Mouse (Mus musculus) hindbrain, postnatal 0 days (tissue): ENCODE results near the gene Gm13287. TPM values are rescaled to one million over a fixed set of nuclear protein-coding genes. Genes with fewer than 3 reads are reported as not detected.
"Not testable (repeated sequence)": the region's sequence is repeated elsewhere in the genome, so short reads cannot be mapped to it uniquely, and the experiment has no call there.

Source experiments
- ATAC-seq: fragments of 200-750 bp; cut with Nextera tagmentation; 2 replicates; pipeline ENCODE4 v1.8.0; 2017; ENCODE audit warnings: mild to moderate bottlenecking, moderate TSS enrichment, moderate library complexity
- DNase-seq: peaks from one replicate; pipeline ENCODE4 v3.0.0-alpha.2; 2015; ENCODE audit warnings: low spot score
- H3K27ac ChIP-seq: fragments of 300-500 bp; sonication (generic); 2 replicates; pipeline ENCODE4 v1.5.1; 2014; ENCODE audit warnings: mild to moderate bottlenecking
- H3K27me3 ChIP-seq: fragments of 300-500 bp; sonication (generic); 2 replicates; pipeline ENCODE4 v1.6.1; 2014; ENCODE audit warnings: low read length, mixed read lengths; ENCODE audit not compliant: insufficient read depth
- H3K36me3 ChIP-seq: fragments of 300-500 bp; sonication (generic); 2 replicates; pipeline ENCODE4 v1.6.1; 2014; ENCODE audit warnings: low read length, mixed read lengths; ENCODE audit not compliant: insufficient read depth
- H3K4me1 ChIP-seq: fragments of 300-500 bp; sonication (generic); 2 replicates; pipeline ENCODE4 v1.6.1; 2014; ENCODE audit warnings: antibody characterized with exemption, low read length, mixed read lengths; ENCODE audit not compliant: insufficient read depth
- H3K4me2 ChIP-seq: fragments of 300-500 bp; sonication (generic); 2 replicates; pipeline ENCODE4 v1.6.1; 2014; ENCODE audit warnings: low read depth, mild to moderate bottlenecking, low read length, moderate library complexity, mixed read lengths
- H3K4me3 ChIP-seq: fragments of 300-500 bp; sonication (generic); 2 replicates; pipeline ENCODE4 v1.5.1; 2014; ENCODE audit warnings: low read length
- H3K9ac ChIP-seq: fragments of 300-500 bp; sonication (generic); replicated peaks from 2 replicates; pipeline ENCODE4 v1.6.1; 2014; ENCODE audit warnings: mild to moderate bottlenecking, low read length, moderate library complexity, mixed read lengths
- H3K9me3 ChIP-seq: fragments of 300-500 bp; sonication (generic); 2 replicates; pipeline ENCODE4 v1.6.1; 2016; ENCODE audit warnings: low read length, mixed read lengths
- CTCF ChIP-seq: IDR thresholded peaks from 2 replicates; pipeline ENCODE4 v1.5.1; 2016; ENCODE audit warnings: antibody characterized with exemption, control low read depth, low read depth
- WGBS: fragments of 180-500 bp; shearing (Covaris S2); extraction: QIAGEN DNeasy Blood & Tissue Kit; methylation state at CpG from one replicate; pipeline ENCODE4 v1.1.7; 2014; 5-methylcytosine and 5-hydroxymethylcytosine counted together
- polyA plus RNA-seq: library from polyadenylated mRNA; unstranded; fragments of >200 nt; fragmentation: Nextera tagmentation; extraction: Ambion mirVana; gene quantifications from 2 replicates; pipeline ENCODE4 v1.2.1, GENCODE M21; 2015
- total RNA-seq: library from RNA; depleted of rRNA; stranded (reverse); fragments of >200 nt; gene quantifications from 2 replicates; pipeline ENCODE4 v1.2.3, GENCODE M21; 2014

The Gm13287 gene
- total and polyA plus RNA-seq, 2 experiments from 2014 or later: not detected

GRCm38 (mm10) chr4:88815928-88816327, 12.9 kb downstream of the Gm13287 start, which contains the start of gene Ifna7:
Ifna7 (plus strand) TSS chr4:88816228.
- Histone ChIP-seq H3K27ac (no peak within 1 kb of the TSS), H3K27me3 (no peaks in the 10 kb centered on the region), H3K9me3 (no peaks in the 10 kb centered on the region), H3K36me3 (no peaks in the 10 kb centered on the region), H3K4me3 (no peak within 1 kb of the TSS), H3K4me1 (no peaks in the 10 kb centered on the region), H3K4me2 (no peak within 1 kb of the TSS), H3K9ac (no peak within 1 kb of the TSS)
- ATAC-seq (no peak), DNase-seq (no peak)
- TF ChIP-seq CTCF: no peak
- WGBS: 67% methylated on average over 3 of the region's 3 CpGs

GRCm38 (mm10) chr4:88819659-88820058, 16.6 kb downstream of the Gm13287 start, which contains the start of gene Ifna11:
Ifna11 (plus strand) TSS chr4:88819959.
- Histone ChIP-seq H3K36me3 (no peaks in the 10 kb centered on the region), H3K4me1 (no peaks in the 10 kb centered on the region), H3K4me2 (no peak within 1 kb of the TSS), H3K27me3 (no peaks in the 10 kb centered on the region), H3K27ac (no peak within 1 kb of the TSS), H3K4me3 (no peak within 1 kb of the TSS), H3K9me3 (no peaks in the 10 kb centered on the region), H3K9ac (no peak within 1 kb of the TSS)
- 89% methylated on average over 1 of the region's 1 CpGs for WGBS
- ATAC-seq (no peak), DNase-seq (no peak)
- no peak for TF ChIP-seq CTCF

DNA sequence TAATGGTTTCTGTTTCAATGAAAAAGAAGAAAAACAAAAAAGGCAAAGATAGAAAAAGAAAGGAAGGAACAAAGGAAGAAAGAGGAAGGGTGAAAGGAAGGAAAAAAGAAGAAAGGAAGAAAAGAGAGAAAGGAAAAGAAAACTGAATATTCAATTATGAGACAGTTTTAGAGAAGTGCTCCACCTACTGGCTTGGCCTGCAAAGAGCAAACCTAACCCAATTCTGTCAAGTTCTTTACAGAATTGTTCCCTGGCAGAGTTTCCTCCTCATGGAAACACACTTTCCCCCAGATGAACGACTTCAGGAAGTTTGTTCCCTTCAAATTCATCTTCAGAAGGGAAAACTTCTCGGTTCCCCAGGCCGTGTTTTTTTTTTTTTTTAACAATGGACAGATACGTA, 19.9 kb downstream of the Gm13287 start:
- TF ChIP-seq CTCF: peak; percentile 67
- Histone ChIP-seq H3K9me3 (no peaks in the 10 kb centered on the region), H3K4me2 (no peak overlapping the region), H3K27me3 (no peaks in the 10 kb centered on the region), H3K9ac (no peak overlapping the region), H3K36me3 (no peaks in the 10 kb centered on the region), H3K27ac (no peak overlapping the region), H3K4me3 (no peak overlapping the region), H3K4me1 (no peaks in the 10 kb centered on the region)
- ATAC-seq (no peak), DNase-seq (peak; percentile 53)
- 21% methylated on average over 4 of the region's 4 CpGs for WGBS

- H3K4me3 ChIP-seq: not testable (repeated sequence)
Measured at GRCm38 (mm10) chr4:88827116-88827515, 24.1 kb downstream of the Gm13287 start, which contains the start of gene Ifna6. Ifna6 (plus strand) TSS chr4:88827416.

DNA sequence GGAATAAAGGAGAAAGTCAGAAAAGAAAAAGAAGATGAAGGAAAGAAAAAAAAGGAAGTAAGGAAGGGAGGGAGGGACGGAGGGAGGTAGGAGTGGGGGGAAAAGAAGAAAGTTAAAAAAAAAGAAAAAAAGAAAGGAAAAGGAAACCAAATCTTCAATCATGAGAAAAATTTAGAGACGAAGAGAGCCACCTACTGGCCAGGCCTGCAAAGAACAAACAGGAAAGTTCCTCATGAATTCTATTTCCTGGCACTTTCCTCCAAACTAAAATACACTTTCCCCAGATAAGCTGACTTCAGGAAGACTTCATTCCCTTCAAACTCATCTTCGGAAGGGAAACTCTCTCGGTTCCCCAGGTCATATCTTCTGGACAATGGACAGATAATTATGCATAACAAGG, 27.5 kb downstream of the Gm13287 start:
- no peak overlapping the region for H3K4me2 ChIP-seq

More at GRCm38 (mm10) chr4:88827116-88827515, 24.1 kb downstream of the Gm13287 start, which contains the start of gene Ifna6:
- H3K9ac ChIP-seq, H3K4me1 ChIP-seq, H3K27me3 ChIP-seq, H3K9me3 ChIP-seq, H3K36me3 ChIP-seq, DNase-seq, H3K27ac ChIP-seq, ATAC-seq, H3K4me2 ChIP-seq: not testable (repeated sequence)

GRCm38 (mm10) chr4:88835225-88835624, 32.2 kb downstream of the Gm13287 start, which contains the start of gene Ifna5:
Ifna5 (plus strand) TSS chr4:88835525.
- not testable (repeated sequence) for H3K4me2 ChIP-seq, H3K36me3 ChIP-seq, DNase-seq, H3K27ac ChIP-seq, H3K9ac ChIP-seq, H3K9me3 ChIP-seq, H3K4me3 ChIP-seq, H3K4me1 ChIP-seq, ATAC-seq, H3K27me3 ChIP-seq
- 82% methylated on average over 1 of the region's 1 CpGs for WGBS

More for the DNA sequence above, 27.5 kb downstream of the Gm13287 start:
- no peak overlapping the region for H3K9ac ChIP-seq
- H3K27me3 ChIP-seq: no peaks in the 10 kb centered on the region
- no peaks in the 10 kb centered on the region for H3K9me3 ChIP-seq
- H3K36me3 ChIP-seq: no peaks in the 10 kb centered on the region
- no peak overlapping the region for H3K27ac ChIP-seq
- ATAC-seq (no peak), DNase-seq (peak; percentile 36)
- peak; percentile 62 for TF ChIP-seq CTCF
- no peak overlapping the region for H3K4me3 ChIP-seq
- 23% methylated on average over 4 of the region's 4 CpGs for WGBS
- H3K4me1 ChIP-seq: no peaks in the 10 kb centered on the region

GRCm38 (mm10) chr4:88838828-88839227, 35.8 kb downstream of the Gm13287 start:
- peak; percentile 60 for TF ChIP-seq CTCF
- DNase-seq: peak; percentile 39
- H3K27ac ChIP-seq: no peak overlapping the region
- H3K36me3 ChIP-seq: no peaks in the 10 kb centered on the region
- H3K4me3 ChIP-seq: no peak overlapping the region
- no peaks in the 10 kb centered on the region for H3K9me3 ChIP-seq
- H3K27me3 ChIP-seq: no peaks in the 10 kb centered on the region
- H3K4me1 ChIP-seq: no peaks in the 10 kb centered on the region
- H3K4me2 ChIP-seq: no peak overlapping the region
- H3K9ac ChIP-seq: no peak overlapping the region
- WGBS: 44% methylated on average over 3 of the region's 3 CpGs
- ATAC-seq: no peak
